Mouse (Mus musculus) heart, adult 11 months (tissue): ENCODE data around the gene Mag.

Experiments used
- DNase-seq: peaks from one replicate; pipeline ENCODE4 v3.0.0; 2022

Gene Mag

GRCm38 (mm10) chr7:30914732-30915131, at the start of gene Mag:
Gene Mag, minus strand, starts transcription at chr7:30914873.
- DNase-seq: peak; percentile 59

DNA sequence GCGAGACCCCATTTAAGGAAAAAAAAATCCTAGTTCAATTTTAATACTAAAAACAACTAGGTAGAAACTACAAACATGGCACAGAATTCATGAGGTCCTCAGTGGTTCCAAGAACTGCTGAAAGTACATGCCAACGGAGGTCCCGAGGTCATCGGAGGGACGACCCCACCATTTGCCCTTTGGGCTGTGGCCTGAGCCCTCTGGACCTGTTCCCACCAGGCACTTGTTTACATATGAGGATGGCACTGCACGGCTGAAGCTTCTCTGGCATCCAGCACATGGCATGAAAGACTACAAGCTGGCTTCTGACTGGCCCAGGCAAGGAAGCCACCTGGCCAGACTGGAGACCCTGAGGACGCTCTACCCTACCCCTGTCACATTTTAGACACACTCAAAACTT, 49.7 kb upstream of the Mag start:
- no peak for DNase-seq

- no peak for DNase-seq
Observed at GRCm38 (mm10) chr7:30962862-30963261, 48.2 kb upstream of the Mag start.

GRCm38 (mm10) chr7:30959786-30960349, 45.2 kb upstream of the Mag start:
- peak; percentile 83 for DNase-seq

- no peak for DNase-seq
Observed at GRCm38 (mm10) chr7:30958866-30959487, 44.3 kb upstream of the Mag start.

GRCm38 (mm10) chr7:30958109-30958865, 43.6 kb upstream of the Mag start:
- DNase-seq: peak; percentile 93

DNA sequence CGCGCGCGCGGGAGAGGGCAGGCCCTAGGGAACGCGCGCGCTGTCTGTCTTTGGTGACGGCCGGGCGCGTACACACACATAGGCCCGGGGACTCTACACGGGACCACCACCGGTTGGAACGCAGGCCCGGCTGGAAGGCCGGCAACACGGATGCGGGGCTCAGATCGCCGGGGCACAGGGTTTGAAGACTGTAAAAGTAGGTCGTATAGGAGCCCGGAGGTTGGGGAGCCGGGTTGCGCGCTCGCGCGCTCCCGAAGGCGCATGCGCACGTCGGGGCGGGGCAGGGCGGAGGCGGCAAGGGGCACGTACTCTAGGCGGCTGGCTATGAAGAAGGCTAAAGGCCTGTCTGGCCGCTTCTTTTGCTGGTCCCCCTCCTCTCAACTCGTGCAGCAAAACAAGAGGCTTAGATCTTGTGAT, 42.7 kb upstream of the Mag start:
- peak; percentile 100 for DNase-seq

DNA sequence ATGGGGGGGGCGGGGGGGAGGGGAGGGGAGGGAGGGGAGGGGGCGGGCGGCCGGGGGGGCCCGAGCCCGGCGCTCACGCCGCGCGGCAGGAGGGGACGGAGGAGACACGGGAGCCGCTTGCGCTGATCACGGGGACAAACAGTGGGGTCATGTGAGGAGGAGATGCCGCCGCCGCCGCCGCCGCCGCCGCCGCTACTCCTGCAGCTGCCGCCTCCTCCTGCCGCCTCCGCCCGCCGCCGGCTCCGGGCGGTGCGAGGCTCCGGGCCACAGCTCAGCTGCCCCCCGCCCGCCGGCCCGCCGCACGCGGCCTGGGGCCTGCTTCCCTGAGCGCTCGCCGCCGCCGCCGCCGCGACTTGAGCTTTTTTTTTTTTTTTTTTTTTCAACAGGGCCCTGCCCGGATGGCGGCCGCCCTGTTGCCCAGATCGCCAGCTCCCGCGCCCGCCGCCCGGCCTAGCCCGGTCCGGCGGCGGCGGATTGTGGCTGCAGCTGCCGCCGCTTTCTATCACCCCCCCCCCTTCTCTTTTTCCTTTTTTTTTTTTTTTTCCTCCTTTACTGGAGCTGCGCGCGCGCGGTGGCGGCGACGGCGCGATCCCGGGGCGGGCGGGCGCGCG, 42.2 kb upstream of the Mag start, which contains the start of gene Usf2:
Gene Usf2, minus strand, starts transcription at position 48 of the 611 bp plus-strand sequence.
- peak; percentile 99 for DNase-seq

GRCm38 (mm10) chr7:30956357-30956751, 41.7 kb upstream of the Mag start:
- no peak for DNase-seq

GRCm38 (mm10) chr7:30955584-30956356, 41.1 kb upstream of the Mag start:
- DNase-seq: peak; percentile 99

DNA sequence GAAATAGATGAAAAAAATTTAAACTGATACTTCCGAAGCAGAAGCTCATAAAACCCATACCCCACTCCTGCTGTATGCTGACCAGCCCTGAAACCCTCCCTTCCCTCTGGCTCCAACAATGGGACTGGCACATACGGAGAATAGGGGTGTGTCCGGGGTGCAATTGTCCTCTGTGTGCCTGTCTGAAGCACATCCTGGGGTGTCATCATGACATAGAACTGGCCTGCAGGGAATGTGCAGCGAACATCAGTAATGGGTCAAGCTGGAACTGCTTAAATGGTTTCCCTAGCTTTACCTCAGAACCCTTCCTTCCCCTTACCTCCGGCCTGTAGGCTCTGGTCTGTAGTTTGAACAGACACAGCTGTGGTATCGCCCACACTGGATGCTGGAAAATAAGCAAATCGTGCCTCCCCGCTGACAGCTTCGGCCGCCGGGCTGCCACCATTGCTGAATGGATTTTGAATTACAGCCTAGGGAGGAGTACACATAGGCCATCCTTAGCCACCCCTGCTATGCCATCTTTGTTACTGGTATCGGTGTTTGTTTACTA, 40.4 kb upstream of the Mag start:
- peak; percentile 92 for DNase-seq

DNA sequence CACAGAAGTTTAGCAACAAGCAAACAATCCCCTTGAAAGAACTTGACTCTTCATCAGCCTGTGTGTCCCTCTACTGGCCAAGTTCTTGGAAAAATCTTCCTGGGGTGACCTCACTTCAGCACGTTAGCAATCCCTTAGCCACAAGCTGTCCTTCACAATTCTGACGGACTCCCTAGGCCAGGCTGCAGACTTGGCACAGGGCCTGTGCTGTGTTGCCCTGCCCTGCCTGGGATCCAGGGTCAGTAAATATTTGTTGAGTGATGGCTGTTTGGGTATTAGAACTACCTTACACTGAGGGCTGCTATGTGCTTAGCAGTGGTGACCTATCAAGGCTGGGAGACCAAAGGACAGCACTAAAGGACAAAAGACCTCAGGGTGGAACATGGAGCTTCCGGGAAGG, 39.4 kb upstream of the Mag start:
- peak; percentile 92 for DNase-seq

DNA sequence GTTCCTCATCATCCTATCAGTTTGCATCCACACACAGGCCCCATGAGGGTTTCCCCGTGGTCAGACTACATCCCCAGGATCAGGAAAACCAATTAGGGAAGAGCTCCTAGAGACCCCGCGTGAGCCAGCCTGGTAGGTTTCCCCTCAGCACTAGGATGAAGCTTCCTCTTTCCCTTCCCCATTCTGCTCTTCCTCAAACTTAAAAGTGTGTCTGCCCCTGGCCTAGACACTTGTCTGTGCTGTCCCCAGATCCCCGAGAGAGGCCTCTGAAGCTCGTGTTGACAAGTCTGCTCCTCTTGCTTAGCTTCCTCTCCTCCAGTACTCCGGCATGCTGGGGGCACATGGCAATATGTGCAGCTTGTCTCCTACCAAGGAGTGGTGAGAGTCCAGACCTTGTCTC, 38.8 kb upstream of the Mag start:
- peak; percentile 97 for DNase-seq

- peak; percentile 87 for DNase-seq
Observed at GRCm38 (mm10) chr7:30952441-30953265, 38.0 kb upstream of the Mag start.

DNA sequence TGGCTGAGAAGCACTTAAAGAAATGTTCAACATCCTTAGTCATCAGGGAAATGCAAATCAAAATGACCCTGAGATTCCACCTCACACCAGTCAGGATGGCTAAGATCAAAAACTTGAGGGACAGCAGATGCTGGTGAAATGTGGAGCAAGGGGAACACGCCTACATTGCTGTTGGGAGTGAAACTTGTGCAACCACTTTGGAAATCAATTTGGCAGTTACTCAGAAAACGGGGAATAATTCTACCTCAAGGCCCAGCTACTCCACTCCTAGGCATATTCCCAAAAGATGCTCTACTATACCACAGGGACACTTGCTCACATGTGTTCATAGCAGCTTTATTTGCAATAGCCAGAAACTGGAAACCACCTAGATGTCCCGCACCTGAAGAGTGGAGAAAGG, 35.2 kb upstream of the Mag start:
- peak; percentile 57 for DNase-seq

GRCm38 (mm10) chr7:30945876-30946275, 31.2 kb upstream of the Mag start:
- DNase-seq: peak; percentile 75

- DNase-seq: peak; percentile 89
Observed at GRCm38 (mm10) chr7:30945466-30945865, 30.8 kb upstream of the Mag start.

- peak; percentile 68 for DNase-seq
Observed at GRCm38 (mm10) chr7:30944706-30945105, 30.0 kb upstream of the Mag start.

DNA sequence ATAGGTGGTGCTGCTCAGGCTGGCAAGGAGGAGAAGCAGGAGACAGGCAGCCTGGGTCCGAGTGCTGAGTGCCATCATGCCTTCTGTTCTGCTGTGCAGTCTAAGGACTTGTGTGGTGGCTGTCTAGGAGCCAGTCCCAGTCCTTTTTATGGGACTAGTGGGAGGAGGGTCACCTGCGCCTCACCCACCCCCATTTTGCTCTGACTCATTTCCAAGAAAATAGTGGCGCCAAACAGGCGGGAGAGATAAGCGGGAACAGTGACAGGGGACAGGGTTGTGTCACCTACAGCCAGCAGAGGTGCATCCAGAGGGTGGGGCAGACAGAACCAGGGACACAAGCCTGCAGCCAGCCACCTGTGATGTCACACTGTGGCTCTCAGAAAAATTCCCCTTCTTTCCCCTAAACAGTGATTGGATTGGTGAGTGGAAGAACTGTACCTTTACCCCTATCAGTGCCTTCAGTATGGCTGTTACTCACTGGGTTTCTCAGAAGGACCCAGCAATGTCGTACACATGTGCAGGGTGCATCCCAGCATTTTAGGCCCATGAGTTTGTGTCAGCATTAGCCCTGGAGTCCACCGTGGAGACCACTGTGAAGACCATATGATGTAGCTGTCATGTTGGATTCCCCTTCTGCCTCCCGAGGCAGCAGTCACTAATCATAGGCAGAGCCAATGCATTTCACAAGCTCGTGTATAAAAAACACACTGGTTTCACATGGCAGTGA, 29.4 kb upstream of the Mag start, which contains the start of gene Hamp:
Gene Hamp, minus strand, starts transcription at position 124 of the 727 bp plus-strand sequence.
- DNase-seq: peak; percentile 88

- peak; percentile 6 for DNase-seq
Observed at GRCm38 (mm10) chr7:30942365-30942764, 27.7 kb upstream of the Mag start.

DNA sequence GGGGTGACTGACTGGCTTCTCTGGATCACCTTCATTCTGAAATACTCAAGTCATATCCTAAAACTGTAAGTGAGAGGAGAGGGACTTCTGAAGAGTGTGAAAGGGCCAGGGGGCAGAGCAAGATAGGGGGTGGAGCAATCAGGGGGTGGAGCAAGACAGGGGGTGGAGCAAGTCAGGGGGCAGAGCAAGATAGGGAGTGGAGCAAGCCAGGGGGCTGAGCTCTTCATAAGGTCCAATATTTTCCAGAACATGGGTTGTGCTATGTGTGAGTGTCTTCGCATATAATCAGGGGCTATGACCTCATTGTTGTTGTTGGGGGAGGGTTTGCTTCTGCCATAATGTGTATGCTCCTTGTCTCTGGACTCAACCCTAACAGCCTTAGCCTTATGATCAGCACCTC, 25.4 kb upstream of the Mag start:
- peak; percentile 66 for DNase-seq
